Mouse (Mus musculus): ENCODE measurements around the gene Tet3.

The Tet3 gene

DNA sequence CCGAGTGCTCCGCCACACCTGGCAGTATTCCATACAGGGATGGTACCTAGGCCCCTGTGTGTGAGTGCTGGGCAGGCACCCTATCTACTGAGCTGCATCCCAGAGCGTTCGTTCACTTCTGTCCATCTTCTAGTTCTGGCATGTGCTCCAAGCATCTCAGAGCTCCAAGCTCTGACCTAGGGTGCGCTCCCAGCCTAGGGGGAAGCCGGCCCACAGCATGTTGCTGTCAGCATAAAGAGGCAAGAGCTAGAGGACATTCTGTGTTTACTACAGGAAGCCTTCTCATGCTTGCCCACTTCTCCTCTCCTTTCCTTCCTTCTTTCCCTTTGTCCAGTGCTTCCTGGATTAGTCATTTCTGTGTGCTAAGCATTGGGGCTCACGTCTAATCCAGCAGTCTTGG, 16.5 kb upstream of the Tet3 start:
- no peak for DNase-seq

DNA sequence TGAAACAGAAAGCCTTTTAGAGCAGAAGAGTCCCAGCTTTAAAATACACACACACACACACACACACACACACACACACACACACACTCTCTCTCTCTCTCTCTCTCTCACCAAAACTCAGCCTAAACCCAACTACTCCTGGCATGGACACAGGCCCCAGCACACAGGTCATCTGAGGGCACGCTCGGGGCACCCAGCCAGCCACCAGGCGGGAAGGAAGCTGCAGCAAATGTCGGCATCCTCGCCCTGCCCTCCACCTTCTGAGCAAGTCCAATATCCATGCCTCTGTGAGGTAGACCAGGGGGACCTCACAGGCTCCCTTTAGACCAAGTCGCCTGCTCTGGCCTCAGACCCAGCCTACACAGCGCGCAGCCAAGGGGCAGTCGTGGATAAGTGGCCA, 14.4 kb upstream of the Tet3 start:
- no peak for DNase-seq

DNA sequence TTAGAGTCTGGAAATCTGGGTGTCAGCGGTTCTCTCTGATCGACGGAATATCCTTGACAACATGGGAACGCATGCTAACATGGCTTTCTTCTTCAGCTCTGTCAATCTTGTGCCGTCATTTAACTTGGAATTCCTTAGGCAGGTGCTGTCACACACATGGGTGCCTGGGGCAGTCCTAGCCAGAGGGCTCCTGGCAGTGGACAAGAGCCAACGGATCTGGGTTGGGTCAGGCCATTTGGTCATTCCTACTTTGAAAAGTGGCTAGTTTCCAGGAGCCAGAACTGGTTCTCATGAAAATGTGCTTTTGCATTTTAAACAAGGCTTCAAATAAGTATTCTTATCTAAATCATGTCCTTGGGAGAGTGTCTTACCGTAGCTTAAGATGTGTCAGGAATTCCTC, 12.9 kb upstream of the Tet3 start:
- no peak for DNase-seq

DNA sequence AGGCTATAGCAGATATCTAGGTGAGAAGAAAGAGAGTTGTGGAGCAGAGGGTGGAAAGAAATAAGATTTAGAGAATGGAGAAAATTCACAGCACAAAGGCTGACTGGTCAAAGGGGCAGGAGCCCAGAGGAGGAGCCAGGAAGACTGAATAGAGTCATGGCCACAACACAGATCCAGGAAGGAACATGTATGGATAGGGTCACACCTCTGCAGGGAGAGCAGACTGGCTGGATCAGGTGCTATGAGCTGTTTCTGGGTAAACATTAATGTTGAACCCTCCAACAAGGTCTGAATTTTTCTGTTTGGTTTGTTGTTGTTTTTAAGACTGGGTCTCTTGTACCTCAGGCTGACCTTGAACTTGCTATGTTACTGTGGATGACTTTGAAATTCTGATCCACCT, 5.1 kb upstream of the Tet3 start:
- no peak for DNase-seq

DNA sequence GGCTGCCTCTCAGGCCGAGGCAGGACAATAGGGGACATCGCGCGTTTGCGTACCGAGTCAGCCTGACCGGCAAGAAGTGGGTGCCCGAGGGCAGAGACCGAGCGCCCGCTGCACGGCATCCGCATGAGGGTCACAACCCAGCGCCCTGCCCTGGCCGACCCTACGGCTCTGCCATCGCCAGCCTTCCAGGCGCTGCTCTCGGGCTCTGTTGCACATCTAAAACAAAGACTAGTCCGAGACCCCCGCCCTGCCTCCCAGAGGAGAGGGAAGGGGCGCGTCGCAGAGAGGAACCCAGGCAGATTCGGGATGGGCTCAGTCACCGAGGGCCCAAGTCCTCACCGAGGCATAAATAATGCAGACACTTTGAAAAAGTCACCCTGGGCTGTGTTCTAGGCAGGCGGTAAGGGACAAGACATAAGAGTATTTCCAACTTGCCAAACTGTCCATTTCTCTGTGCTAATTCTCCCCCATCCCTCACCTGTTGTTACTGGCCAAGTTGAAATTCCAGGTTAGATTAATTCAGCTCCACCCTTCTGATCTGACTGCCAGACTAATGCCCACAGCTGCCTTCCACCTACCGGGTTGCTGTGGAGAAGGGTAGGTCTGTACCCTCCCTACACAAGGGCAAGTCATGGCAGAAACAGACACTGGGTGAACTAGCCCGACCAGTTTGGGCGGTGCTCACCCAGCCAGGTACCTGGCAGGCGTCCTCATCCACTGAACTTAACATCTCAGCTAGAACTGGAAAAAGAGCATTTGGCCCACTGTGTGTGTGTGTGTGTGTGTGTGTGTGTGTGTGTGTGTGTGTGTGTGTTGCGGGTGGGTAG, 1.7 kb downstream of the Tet3 start:
- DNase-seq: no peak

DNA sequence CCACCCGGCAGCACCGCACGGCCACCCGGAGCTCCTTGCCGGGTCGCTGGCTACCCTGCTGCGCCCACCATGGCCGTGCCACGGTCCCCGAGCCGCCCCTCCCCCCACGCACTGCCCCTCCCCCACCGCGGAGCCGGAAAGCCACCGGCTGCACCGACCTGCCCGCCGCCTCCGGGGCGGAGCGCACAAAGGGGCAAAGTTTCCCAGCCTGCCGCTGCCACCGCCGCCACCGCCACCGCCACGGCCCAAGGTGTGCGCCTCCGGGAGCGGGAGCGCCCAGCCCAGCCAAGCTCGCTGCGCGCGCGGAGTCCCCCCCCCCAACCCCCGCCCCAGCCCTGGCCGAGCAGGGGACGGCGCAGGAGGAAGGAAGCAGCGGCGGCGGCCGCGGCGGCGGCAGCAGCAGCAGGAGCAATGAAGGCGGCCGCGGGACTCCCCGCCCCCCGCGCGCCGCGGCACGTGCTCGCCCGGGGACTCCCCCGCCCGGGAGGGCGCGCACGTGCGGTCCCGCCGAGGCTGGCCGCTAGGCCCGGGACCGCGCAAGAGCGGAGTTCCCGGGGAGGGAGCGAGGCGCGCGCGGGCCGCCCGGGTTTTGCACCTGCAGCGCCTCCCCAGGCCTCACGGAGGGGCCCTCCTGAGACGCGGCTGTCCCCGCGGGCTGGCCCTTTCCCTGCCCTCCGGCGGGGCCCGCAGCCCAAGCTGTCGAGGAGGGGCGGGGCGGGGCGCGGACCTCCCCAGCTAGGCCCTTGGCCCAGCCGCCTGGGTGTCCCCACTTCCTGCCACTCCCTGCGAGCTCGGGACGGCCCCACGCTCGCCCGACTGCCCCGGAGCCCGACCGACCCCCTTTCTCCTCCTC, 2.5 kb downstream of the Tet3 start:
- peak; percentile 58 for DNase-seq

DNA sequence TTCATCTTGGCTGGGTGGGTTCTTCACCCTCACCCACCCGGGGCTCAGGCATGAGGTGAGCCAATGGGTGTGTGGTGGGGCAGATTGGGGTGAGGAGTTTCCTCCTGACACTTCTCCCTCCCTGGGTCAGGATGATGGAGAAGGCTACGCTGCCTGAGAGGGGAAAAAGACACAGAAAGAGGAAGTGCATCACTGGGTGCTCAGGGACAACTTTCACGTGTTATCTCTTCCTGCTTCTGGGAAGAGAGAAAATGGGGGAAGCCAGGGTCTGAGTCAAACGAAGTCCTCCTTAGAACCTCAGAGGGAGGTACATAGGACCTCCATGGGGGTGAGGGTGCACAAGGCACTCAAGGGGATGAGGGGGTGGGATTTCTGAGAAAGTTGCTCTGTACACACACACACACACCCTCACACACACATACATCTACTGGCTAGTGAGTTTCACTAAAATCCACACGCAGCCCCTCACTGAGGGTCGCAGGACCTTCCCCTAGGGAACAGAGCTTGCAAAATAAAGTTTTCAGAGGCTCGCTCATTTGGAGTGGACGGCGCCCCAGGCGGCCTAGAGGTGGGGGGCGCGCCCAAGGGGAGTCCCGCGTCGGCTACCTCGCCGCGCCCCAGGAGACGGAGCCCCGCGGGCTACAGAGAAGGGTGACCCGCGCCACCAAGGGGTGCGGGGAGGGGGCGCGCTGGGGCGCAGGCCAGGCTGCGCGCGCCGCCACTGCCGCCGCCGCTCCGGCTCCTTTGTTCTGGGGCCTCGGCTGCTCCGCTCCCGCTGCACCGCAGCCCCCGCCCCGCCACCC, 3.4 kb downstream of the Tet3 start:
- peak; percentile 41 for DNase-seq

DNA sequence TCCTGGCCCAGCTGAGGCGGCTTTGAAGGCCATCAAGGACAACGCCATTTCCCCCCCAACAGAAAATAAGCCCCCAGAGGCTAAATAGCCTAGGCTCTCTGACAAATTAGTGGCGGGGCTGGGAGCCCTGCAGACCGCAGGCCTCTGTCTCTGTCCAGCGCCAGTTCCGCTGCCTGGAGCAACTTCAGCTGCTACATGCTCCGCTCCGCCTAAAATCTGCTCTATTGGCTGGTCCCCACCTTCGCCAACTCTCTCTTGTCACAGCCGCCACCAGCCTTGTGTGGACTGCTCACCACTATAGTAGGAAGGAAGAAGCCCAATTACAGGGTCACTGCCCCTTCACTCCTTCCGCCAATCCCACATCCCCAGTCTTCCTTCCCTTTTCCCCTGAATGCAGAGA, 5.2 kb downstream of the Tet3 start:
- no peak for DNase-seq

DNA sequence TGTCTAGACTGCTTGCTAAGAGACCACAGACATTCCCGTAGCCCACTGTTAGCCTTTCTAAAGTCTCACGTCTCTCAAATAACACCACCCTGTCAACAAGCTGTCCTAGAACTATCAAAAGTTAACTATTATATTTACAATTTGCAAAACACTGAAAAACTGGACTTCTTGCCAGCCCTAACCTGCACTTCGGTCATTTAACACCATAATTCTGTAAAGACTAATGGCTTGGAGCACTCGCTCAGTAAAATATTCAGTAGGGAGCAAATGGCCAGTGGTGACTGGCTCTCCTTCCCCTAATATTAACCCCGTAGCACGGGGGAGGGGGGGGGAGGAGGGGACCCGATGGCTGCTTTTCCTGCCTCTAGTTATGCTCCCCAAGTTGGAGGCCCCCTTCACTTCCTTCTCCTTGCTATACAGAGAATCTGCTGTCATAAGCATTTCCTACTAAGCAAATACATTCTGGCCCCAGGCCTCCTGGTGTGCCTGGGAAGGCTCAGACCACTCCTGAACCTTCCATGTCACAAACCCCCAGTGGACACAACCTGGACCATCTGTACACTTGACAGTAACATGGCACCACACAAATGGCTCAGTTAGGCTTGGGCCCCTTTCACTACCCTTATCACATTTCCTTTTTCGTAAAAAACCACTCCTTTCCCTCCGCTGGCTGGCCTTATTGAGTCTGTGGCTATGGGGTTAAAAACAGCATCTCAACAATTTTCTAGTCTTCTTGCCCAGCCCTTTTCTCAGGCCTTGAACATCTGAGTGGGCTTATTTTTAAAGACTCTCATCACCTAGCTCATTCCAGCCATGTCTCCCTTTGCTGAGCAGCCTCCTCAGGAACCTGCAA, 8.2 kb downstream of the Tet3 start:
- no peak for DNase-seq

DNA sequence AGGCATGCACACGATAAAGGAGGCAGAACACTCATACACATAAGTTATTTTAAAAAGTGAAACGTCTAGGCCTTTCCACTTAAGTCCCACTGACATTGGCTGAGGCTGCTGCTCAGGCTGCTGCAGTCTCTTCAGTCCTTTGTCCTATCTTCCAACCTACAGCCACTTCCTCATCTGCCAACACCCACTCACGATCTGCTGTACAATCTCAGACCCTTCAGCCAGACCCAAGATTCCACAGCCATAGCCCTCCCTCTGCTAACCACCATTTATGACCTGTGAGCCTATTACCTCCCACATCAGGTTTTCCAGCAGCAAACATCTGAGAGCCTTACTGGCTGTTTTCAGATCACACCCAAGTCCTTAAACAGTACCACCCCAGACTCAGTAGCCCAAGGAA, 9.4 kb downstream of the Tet3 start:
- DNase-seq: no peak

DNA sequence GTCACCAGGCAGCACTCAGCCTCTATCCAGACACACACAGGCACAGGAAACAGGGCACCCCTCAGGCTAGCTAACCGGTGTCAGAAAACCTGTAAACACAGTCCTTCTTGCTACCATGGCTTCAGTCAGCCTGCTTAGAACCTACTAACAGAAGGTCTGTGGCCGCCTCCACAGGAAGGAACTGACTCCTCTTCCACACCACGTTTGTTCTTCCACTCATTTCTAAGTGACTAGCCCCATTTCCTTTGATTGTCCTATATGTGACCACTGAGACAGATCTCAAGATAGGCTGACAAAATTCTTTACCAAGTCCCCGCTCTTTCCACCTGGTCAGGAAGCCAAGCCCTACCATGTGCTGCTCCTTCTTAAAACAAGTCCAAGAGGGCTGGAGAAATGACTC, 10.0 kb downstream of the Tet3 start:
- no peak for DNase-seq

DNA sequence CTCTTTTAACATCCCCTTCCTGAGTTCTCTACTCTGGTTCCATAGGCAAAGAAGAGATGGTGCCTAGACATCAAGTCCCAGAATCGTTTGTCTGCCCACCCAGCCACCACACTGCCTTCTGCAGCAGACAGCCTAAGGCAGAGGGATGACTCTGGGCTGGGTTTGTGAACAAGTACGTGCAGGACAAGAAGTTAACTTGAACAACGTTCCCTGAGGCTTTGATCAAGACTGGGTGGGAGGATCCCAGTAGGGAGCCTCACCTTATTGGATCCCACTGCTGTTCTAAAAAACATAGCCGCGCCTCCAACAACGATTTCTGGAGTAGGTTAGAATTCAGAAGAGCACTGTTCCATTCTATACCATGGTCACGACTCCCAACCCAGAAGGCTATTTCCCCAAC, 11.9 kb downstream of the Tet3 start:
- DNase-seq: no peak

DNA sequence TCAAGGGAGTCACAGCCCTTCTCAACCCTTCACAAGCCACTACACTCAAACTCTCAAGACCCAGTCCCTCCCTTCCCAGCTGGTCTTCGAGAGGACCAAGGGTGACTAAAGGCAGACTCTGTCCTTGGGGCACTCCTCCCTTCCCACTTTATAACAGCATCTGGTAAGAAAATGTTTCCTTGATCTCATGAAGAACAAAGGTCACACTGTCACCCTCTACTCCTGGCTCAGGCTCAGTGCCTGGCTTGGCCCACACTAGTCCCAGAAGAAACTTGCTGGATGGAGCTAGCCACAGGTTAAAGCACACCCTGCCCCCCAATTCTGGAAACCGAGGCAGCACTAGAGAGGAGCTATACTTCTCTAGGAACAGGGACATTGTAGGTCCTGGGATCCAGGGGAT, 13.1 kb downstream of the Tet3 start:
- DNase-seq: no peak

DNA sequence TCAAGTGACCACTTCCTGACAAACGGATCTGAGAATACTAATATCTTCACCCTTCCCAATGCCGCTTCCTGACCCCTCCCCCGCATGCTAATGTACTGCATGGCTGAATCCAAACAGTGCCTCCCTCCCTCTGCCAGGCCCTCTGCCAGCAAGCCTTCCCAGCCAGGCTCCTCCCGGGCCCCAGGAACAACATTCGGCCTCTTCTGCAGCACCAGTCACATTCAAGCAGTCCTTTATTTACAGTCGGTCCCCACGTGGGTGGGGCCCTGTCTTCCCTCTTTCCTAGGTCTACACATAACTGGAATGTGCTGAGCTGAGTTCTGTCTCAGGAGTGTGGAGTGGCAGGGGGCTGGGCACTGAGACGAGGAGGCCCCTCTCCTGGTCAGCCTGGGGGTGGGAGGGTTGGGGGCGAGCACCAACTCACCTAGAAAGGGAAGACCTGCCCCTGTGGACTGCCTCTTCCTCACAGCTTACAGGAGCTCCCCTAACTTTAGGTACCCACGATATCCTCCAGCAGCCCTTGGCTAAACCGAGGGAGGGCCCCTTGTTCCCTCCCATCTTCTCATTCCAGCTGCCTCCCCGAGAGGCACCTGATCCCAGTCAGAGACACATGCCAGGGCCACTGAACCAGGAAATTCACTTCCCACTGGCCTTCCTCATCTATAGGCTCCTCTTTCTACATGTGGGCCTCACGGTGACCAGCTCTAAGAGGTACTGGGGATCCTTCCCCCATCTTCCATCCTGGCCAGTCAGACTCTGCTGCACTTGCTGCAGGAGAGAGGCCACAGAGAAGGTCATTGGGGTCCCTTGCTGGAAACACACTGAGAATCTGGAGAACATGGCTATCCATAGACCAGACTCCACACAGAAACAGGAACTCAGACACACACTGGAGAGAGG, 15.2 kb downstream of the Tet3 start:
- DNase-seq: peak; percentile 76

DNA sequence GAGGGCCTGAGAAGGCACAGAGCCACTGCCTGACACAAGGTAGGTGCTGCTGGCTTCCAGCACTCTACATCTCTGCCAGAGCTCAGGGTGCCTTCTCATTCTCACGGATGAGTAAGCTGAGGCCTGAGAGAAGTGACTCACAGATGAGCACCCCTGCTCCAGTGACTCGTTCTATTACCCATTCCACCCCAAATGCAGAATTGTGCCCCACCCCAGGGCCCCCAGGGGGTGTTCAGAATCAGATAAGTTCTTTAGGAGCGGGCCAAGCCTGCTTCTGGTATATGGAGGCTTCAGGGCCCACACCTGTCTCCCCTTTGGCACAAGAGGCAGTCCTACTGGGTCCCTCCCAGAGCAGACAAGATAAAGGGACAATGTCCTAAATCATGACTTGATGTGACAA, 16.2 kb downstream of the Tet3 start:
- no peak for DNase-seq

DNA sequence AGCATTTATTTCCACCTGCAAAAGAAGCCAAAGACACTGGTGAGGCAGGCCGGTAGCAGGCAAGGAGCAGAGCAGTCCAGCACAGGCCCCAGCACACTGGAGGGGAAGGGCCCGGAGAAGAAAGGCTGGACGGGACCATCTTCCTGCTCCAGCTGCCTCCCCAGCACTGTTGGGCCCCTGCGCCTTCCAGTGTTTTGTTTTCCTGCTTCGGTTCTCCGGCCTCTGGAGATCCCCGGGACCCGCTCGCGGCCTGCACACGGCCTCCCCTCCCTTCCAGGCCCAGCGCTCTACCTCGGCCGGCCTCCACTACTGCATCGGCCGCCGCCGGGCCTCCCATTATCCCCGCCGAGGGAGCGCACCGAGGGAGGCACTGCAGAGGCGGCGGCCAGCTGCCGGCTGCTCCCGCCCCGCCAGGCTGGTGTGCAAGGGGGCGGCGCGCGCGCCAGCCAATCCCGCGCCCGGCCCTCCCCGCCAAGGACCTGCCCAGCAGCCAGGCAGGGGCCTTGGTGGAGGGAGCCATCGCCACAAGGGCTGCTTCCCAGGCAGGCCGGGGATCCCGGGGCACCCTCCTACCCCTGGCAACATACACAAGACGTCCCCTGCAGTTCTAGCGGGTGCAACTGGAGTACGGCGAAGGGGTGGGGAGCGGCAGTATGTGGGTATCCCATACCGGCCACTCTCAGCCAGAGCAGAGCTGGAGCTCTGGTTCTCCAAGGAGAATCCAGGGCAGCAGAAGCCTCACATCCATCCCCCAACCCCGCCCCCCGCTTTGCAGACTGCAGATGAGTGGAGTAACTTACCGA, 17.4 kb downstream of the Tet3 start:
- DNase-seq: peak; percentile 92

DNA sequence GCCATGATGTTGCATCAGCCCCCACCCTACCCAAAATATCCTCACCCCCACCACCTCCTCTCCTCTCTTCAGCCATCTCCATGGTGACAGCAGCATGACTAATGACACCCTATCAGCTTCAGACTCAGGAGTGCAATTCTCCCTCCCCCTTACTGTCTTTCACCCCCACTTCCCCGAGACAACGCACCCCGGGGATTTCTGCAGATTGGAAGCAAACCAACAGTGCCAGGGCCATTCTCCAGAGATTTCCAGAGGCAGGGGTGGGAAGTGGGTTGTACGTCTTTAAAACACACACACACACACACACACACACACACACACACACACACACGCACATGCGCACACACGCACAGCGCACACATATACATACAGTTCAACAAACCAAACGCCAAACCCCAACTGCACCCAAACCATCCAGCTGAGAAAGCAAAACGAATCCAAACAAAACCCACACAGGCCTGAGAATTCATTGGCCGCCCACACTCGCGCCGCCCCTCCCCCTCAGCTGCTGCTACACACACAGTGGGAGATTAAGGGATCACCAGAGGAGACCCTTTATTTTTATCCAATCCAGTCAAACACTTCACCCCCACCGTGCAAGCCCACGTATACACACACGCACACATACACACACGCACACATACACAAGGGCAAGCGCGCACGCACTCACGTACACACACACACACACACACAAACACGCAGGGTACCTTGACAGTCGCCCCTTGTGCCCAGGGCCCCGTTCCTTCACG, 18.2 kb downstream of the Tet3 start:
- DNase-seq: peak; percentile 91

DNA sequence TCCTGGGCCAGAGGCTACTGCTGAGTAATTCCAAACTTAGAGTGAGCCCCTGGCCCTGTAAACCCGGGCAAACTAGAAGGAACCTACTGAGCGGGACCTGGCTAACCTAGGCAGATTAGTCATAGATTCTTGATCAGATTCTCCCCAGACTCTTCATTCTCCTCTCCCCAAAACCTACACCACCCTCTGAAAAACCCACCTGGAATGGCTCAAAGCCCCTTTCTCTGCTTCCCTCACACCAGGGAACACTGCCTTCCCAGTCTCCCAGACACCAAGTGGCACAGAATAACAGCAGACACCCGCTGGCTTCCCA, 18.7 kb downstream of the Tet3 start:
- DNase-seq: no peak

DNA sequence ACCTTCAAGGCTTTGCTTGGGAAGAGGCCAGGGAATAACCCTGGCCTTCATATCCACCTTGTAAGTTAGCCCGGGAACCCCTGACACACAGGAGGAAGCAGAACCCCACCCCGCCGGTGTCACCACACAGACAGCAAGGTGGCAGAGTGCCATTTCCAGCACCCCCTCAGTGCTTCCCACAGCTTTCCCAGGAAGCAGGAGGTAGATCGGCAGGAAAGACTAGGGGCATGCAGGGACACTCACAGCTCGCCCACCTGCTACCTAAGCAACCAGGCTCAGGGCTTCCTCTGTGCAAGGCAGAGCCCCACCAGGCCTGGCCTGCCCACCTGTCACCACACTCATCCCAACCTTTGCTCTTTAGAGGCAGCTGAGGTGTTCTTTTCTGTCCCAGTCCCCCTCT, 19.1 kb downstream of the Tet3 start:
- peak; percentile 59 for DNase-seq
